Mouse (Mus musculus): ENCODE measurements around the gene Btbd2. TPM values are rescaled to one million over a fixed set of nuclear protein-coding genes. Genes with fewer than 3 reads are reported as not detected.
A peak's percentile ranks its signal among the peaks of the same experiment; 100 is the strongest.

Gene Btbd2
- total and polyA plus RNA-seq, 2 experiments from 2014 or later: 82.8 to 213 TPM

DNA sequence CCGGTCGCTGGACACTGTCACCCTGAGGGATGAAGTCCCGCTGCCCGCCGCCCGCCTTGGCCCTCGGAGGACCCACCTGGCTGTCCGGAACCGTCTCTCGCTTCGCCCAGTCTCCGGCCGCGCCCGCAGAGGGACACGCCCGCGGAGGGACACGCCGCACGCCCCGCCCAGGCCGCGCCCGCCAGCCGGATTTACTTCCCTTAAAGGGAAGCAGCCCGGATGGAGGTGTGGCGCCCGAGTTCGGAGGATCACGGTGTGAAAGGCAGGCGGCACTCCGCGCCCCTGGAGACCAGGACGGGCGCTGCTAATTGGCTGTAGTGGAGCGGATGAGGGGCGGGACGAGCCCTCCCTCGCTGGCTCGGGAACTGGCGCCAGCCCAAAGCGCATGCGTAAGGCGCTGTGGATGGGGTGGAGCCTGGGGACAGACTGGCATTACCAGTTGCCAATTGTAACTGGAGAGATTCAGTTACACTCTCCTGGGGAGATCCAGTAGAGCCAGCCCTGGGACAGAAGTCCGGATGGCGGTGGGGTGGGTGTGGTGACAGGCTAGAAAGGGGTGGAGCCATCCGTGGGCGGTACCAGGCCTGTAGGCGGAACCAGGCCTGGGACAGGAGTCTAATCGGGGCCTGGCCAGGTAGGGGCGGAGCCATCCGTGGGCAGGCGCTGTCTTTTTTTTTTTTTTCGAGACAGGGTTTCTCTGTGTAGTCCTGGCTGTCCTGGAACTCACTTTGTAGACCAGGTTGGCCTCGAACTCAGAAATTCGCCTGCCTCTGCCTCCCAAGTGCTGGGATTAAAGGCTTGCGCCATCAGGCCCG lies 45.1 kb upstream of the Btbd2 start, which contains the start of the genes Mob3a and Izumo4:
Gene Mob3a (minus strand): TSS at position 257 of the 815 bp plus-strand sequence.
Gene Izumo4 (plus strand): TSS at position 464 of the 815 bp plus-strand sequence.
- peak within 1 kb of the TSS; percentile 58 for H3K4me3 ChIP-seq (ENCODE audit: low read length)
- H3K4me1 ChIP-seq (ENCODE audit: insufficient read depth, low read length): peaks cover 18% of the 10 kb centered on the region; the same call in 1 of the 2 replicates
- H3K27me3 ChIP-seq (ENCODE audit: insufficient read depth, low read length): no peaks in the 10 kb centered on the region
- H3K9me3 ChIP-seq (ENCODE audit: low read length): no peaks in the 10 kb centered on the region
- DNase-seq (ENCODE audit: low spot score): peak; percentile 99
- H3K36me3 ChIP-seq (ENCODE audit: insufficient read depth, low read length): peaks cover 5% of the 10 kb centered on the region; the same call in 1 of the 2 replicates
- under 1% methylated on average over 58 of the region's 59 CpGs for WGBS
- peak; percentile 97 for ATAC-seq
- peak; percentile 40 for TF ChIP-seq CTCF (IDR thresholded peaks at IDR 0.05; ENCODE audit: low read depth)
- peak within 1 kb of the TSS; percentile 67 for H3K9ac ChIP-seq (replicated peaks; ENCODE audit: low read length)
- peak within 1 kb of the TSS; percentile 68 for H3K4me2 ChIP-seq (ENCODE audit: low read depth, low read length)
- H3K27ac ChIP-seq: peak within 1 kb of the TSS; percentile 78

GRCm38 (mm10) chr10:80700732-80701131 lies 43.9 kb upstream of the Btbd2 start:
- no peak for DNase-seq (ENCODE audit: low spot score)
- Histone ChIP-seq H3K4me1 (ENCODE audit: insufficient read depth, low read length) (peaks cover 18% of the 10 kb centered on the region; the same call in 1 of the 2 replicates), H3K9ac (replicated peaks; ENCODE audit: low read length) (peak overlapping the region; percentile 67; the same call in 1 of the 2 replicates), H3K36me3 (ENCODE audit: insufficient read depth, low read length) (no peaks in the 10 kb centered on the region; the same call in 1 of the 2 replicates), H3K9me3 (ENCODE audit: low read length) (no peaks in the 10 kb centered on the region), H3K27me3 (ENCODE audit: insufficient read depth, low read length) (no peaks in the 10 kb centered on the region), H3K27ac (no peak overlapping the region), H3K4me2 (ENCODE audit: low read depth, low read length) (peak overlapping the region; percentile 68), H3K4me3 (ENCODE audit: low read length) (peak overlapping the region; percentile 58)
- 42% methylated on average over 4 of the region's 4 CpGs for WGBS
- TF ChIP-seq CTCF (IDR thresholded peaks at IDR 0.05; ENCODE audit: low read depth): no peak
- ATAC-seq: no peak

DNA sequence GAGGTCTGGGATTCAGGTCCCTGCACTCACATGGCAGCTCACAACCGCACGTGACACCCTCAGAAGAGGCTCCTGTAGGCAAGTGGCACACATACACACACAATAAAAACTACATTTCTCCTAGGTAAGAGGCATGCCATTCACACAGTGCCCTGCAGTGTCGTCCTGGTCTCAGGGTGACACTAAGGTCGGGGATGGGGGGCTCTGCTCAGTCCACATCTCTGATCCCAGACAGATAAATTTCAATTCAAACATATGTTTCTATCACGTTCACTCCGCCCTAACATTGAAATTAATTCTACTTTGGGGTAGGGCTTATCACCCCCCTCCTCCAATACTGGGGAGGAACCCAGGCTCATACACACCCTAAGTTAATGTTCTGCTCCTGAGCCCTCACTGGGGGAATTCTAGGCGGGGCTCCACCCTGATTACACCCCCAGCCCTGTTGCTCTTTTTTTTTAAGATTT lies 43.2 kb upstream of the Btbd2 start:
- Histone ChIP-seq H3K4me2 (ENCODE audit: low read depth, low read length) (peak overlapping the region; percentile 68; the same call in 1 of the 2 replicates), H3K9me3 (ENCODE audit: low read length) (no peaks in the 10 kb centered on the region), H3K27ac (no peak overlapping the region), H3K4me3 (ENCODE audit: low read length) (no peak overlapping the region), H3K36me3 (ENCODE audit: insufficient read depth, low read length) (no peaks in the 10 kb centered on the region; the same call in 1 of the 2 replicates), H3K27me3 (ENCODE audit: insufficient read depth, low read length) (no peaks in the 10 kb centered on the region), H3K4me1 (ENCODE audit: insufficient read depth, low read length) (peaks cover 18% of the 10 kb centered on the region; the same call in 1 of the 2 replicates), H3K9ac (replicated peaks; ENCODE audit: low read length) (no peak overlapping the region)
- no peak for TF ChIP-seq CTCF (IDR thresholded peaks at IDR 0.05; ENCODE audit: low read depth)
- 86% methylated on average over 7 of the region's 7 CpGs for WGBS
- no peak for ATAC-seq
- DNase-seq (ENCODE audit: low spot score): no peak

GRCm38 (mm10) chr10:80698605-80699004 lies 41.7 kb upstream of the Btbd2 start:
- ATAC-seq: no peak
- no peak overlapping the region for H3K9ac ChIP-seq (replicated peaks; ENCODE audit: low read length)
- no peak for DNase-seq (ENCODE audit: low spot score)
- no peaks in the 10 kb centered on the region for H3K9me3 ChIP-seq (ENCODE audit: low read length)
- no peak overlapping the region for H3K27ac ChIP-seq
- 87% methylated on average over 9 of the region's 9 CpGs for WGBS
- TF ChIP-seq CTCF (IDR thresholded peaks at IDR 0.05; ENCODE audit: low read depth): no peak
- no peak overlapping the region for H3K4me3 ChIP-seq (ENCODE audit: low read length)
- H3K4me1 ChIP-seq (ENCODE audit: insufficient read depth, low read length): peaks cover 14% of the 10 kb centered on the region; the same call in 1 of the 2 replicates
- H3K27me3 ChIP-seq (ENCODE audit: insufficient read depth, low read length): no peaks in the 10 kb centered on the region
- peaks cover 6% of the 10 kb centered on the region; the same call in 1 of the 2 replicates for H3K36me3 ChIP-seq (ENCODE audit: insufficient read depth, low read length)
- H3K4me2 ChIP-seq (ENCODE audit: low read depth, low read length): no peak overlapping the region

DNA sequence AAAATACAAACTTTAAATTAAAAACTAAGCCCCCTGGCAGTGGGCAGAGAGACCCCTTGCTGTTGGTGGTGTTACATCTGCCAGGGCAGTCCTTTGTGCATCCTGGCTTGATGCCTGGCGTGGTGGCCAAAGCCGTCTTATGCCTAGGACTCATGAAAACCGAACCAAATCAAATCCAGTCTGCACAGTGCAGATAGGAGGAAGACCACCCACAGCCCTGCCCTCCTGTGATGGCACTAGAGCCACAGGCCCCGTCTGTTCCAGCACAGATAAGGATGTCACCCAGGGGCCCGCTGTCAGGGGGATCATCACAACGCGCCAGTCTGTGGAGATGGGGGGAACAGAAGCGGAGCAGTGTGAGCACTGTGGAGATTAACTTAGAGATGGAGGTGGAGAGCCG lies 40.9 kb upstream of the Btbd2 start:
- peaks cover 6% of the 10 kb centered on the region; the same call in 1 of the 2 replicates for H3K36me3 ChIP-seq (ENCODE audit: insufficient read depth, low read length)
- H3K9me3 ChIP-seq (ENCODE audit: low read length): no peaks in the 10 kb centered on the region
- TF ChIP-seq CTCF (IDR thresholded peaks at IDR 0.05; ENCODE audit: low read depth): no peak
- no peak overlapping the region for H3K4me3 ChIP-seq (ENCODE audit: low read length)
- DNase-seq (ENCODE audit: low spot score) (no peak), ATAC-seq (no peak)
- no peak overlapping the region for H3K9ac ChIP-seq (replicated peaks; ENCODE audit: low read length)
- no peaks in the 10 kb centered on the region for H3K27me3 ChIP-seq (ENCODE audit: insufficient read depth, low read length)
- WGBS: 60% methylated on average over 9 of the region's 9 CpGs
- no peak overlapping the region for H3K27ac ChIP-seq
- 0 out of 2 replicates have a peak, but pooled peaks cover 9% of the 10 kb centered on the region for H3K4me1 ChIP-seq (ENCODE audit: insufficient read depth, low read length)
- no peak overlapping the region for H3K4me2 ChIP-seq (ENCODE audit: low read depth, low read length)

DNA sequence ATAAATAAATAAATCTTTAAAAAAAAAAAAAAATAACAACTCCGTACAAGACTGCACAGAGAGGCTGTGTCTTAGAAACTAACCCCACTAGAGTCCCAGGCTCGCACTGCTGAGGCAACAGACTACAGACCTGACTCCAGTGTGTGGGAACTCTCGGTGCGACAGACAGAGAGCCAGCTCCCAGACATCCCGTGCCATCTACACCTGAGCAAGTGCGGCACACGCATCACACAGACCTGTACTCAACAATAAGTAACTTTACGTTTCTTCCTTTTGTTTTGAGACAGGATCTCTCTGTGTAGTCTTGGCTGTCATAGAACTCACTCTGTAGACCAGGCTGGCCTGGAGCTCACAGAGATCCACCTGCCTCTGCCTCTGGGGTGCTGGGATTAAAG lies 40.5 kb upstream of the Btbd2 start:
- H3K9me3 ChIP-seq (ENCODE audit: low read length): no peaks in the 10 kb centered on the region
- no peak overlapping the region for H3K4me3 ChIP-seq (ENCODE audit: low read length)
- DNase-seq (ENCODE audit: low spot score) (no peak), ATAC-seq (no peak)
- H3K9ac ChIP-seq (replicated peaks; ENCODE audit: low read length): no peak overlapping the region
- no peak overlapping the region for H3K4me2 ChIP-seq (ENCODE audit: low read depth, low read length)
- no peak overlapping the region for H3K27ac ChIP-seq
- WGBS: 91% methylated on average over 8 of the region's 8 CpGs
- peaks cover 6% of the 10 kb centered on the region; the same call in 1 of the 2 replicates for H3K36me3 ChIP-seq (ENCODE audit: insufficient read depth, low read length)
- 0 out of 2 replicates have a peak, but pooled peaks cover 9% of the 10 kb centered on the region for H3K4me1 ChIP-seq (ENCODE audit: insufficient read depth, low read length)
- no peaks in the 10 kb centered on the region for H3K27me3 ChIP-seq (ENCODE audit: insufficient read depth, low read length)
- TF ChIP-seq CTCF (IDR thresholded peaks at IDR 0.05; ENCODE audit: low read depth): no peak

All from hindbrain, postnatal 0 days (tissue).